Mouse (Mus musculus): ENCODE data around the gene Rpp25. TPM values are rescaled to one million over a fixed set of nuclear protein-coding genes. Genes with fewer than 3 reads are reported as not detected.

Gene Rpp25
- polyA plus RNA-seq, 1 experiment from 2014 or later = 8.7 TPM

DNA sequence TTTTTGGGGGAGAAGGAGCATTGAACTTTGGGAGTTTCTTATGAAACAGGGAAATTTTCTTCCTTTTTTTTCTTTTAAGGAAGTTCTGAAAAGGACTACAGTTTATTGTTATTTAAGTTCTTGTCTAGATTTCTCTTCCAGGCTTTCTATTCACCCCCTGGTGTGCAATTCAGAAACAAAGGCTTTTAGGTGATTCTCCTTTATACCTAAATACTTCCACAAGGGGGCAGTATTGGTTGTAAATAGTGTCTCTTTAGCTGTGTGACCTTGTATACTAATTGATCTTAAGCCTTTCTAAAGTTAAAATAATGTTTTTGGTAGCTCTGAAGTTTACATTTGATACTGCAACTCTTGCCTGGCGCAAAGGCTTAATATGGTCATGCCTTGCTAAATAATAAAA lies 19.9 kb downstream of the Rpp25 start:
- no peaks in the 10 kb centered on the region for H3K36me3 ChIP-seq (ENCODE audit: control insufficient read depth, insufficient read depth, low read length)
- no peak overlapping the region for H3K27ac ChIP-seq (ENCODE audit: low read depth, low read length)
- no peaks in the 10 kb centered on the region for H3K9me3 ChIP-seq (ENCODE audit: control insufficient read depth, low read length)
- no peaks in the 10 kb centered on the region for H3K27me3 ChIP-seq (ENCODE audit: control insufficient read depth, insufficient read depth, low read length)
- ATAC-seq (ENCODE audit: insufficient read depth, low FRiP score, low TSS enrichment) = no peak
- H3K9ac ChIP-seq (ENCODE audit: low read length) = no peak overlapping the region
- DNase-seq (ENCODE audit: low spot score) = no peak
- 85% methylated on average over 1 of the region's 1 CpGs for WGBS
- no peak overlapping the region for H3K4me2 ChIP-seq (ENCODE audit: low read depth)
- H3K4me3 ChIP-seq (ENCODE audit: low read depth, low read length) = no peak overlapping the region
- H3K4me1 ChIP-seq (ENCODE audit: control insufficient read depth, insufficient read depth, low read length) = peaks cover 7% of the 10 kb centered on the region

DNA sequence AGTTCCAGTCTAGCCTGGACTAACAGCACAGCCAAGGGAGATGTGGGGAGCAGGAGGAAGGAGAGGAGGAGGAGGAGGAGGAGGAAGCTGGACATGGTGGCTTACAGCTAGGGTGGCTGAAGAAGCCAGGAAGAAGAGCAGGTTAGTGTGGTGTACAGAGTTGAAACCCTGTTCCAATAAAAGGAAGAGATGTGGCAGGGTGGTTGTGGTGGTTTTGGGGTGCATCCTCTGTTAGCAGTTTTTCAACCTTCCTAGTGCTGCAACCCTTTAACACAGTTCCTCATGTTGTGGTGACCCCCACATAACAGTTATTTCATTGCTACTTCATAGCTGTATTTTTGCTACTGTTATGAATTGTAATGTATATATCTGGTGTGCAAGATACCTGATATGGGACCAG lies 20.6 kb downstream of the Rpp25 start:
- H3K36me3 ChIP-seq (ENCODE audit: control insufficient read depth, insufficient read depth, low read length) = no peaks in the 10 kb centered on the region
- no peak overlapping the region for H3K9ac ChIP-seq (ENCODE audit: low read length)
- DNase-seq (ENCODE audit: low spot score) = no peak

DNA sequence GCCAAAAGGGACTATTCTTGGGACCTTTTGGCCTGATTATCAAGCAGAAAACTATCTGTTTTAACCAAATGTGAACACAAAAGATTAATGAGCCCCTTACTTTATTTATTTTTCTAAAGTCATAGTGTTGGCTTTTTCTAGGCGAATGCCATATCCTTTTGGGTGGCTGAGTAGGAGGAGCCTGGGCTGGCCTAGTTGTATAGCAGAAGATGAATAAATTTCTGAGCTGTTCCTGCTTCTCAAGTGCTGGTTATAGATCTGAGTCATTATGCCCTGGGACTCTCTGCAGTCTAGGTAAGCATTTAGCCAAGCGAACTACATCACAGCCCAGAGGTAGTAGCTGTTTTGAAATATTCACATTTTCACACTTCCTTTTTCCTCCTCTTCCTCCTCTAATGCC lies 21.7 kb downstream of the Rpp25 start:
- WGBS = 89% methylated on average over 2 of the region's 2 CpGs
- H3K27me3 ChIP-seq (ENCODE audit: control insufficient read depth, insufficient read depth, low read length) = no peaks in the 10 kb centered on the region
- ATAC-seq (ENCODE audit: insufficient read depth, low FRiP score, low TSS enrichment) = no peak

More for the DNA sequence above, 20.6 kb downstream of the Rpp25 start:
- Histone ChIP-seq H3K27ac (ENCODE audit: low read depth, low read length) (no peak overlapping the region), H3K9me3 (ENCODE audit: control insufficient read depth, low read length) (no peaks in the 10 kb centered on the region), H3K4me1 (ENCODE audit: control insufficient read depth, insufficient read depth, low read length) (peaks cover 7% of the 10 kb centered on the region), H3K27me3 (ENCODE audit: control insufficient read depth, insufficient read depth, low read length) (no peaks in the 10 kb centered on the region), H3K4me2 (ENCODE audit: low read depth) (no peak overlapping the region), H3K4me3 (ENCODE audit: low read depth, low read length) (no peak overlapping the region)
- ATAC-seq (ENCODE audit: insufficient read depth, low FRiP score, low TSS enrichment) = no peak

DNA sequence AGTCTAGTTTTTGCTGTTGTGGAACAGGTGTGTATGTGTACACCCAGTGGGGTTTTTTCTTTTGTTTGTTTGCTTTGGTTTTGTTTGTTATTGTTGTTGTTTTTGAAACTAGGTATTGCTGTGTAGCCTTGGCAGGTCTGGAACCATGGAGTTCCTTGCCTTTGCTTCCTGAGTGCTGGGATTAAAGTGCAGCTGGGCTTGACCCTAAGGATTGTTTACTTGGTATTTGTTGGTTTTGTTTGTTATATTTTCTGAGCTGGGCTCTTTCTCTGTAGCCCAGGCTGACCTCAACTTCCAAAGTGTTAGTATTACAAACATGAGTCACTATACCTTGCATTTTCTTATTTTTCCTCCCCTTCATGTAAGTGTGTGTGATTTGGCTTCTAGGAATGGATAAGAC lies 22.6 kb downstream of the Rpp25 start:
- no peak overlapping the region for H3K27ac ChIP-seq (ENCODE audit: low read depth, low read length)
- H3K36me3 ChIP-seq (ENCODE audit: control insufficient read depth, insufficient read depth, low read length) = no peaks in the 10 kb centered on the region
- H3K9me3 ChIP-seq (ENCODE audit: control insufficient read depth, low read length) = no peaks in the 10 kb centered on the region
- H3K4me3 ChIP-seq (ENCODE audit: low read depth, low read length) = no peak overlapping the region
- no peak for ATAC-seq (ENCODE audit: insufficient read depth, low FRiP score, low TSS enrichment)
- peaks cover 7% of the 10 kb centered on the region for H3K4me1 ChIP-seq (ENCODE audit: control insufficient read depth, insufficient read depth, low read length)
- H3K27me3 ChIP-seq (ENCODE audit: control insufficient read depth, insufficient read depth, low read length) = no peaks in the 10 kb centered on the region
- DNase-seq (ENCODE audit: low spot score) = no peak
- no peak overlapping the region for H3K4me2 ChIP-seq (ENCODE audit: low read depth)
- H3K9ac ChIP-seq (ENCODE audit: low read length) = no peak overlapping the region

More for the DNA sequence above, 21.7 kb downstream of the Rpp25 start:
- Histone ChIP-seq H3K9me3 (ENCODE audit: control insufficient read depth, low read length) (no peaks in the 10 kb centered on the region), H3K4me1 (ENCODE audit: control insufficient read depth, insufficient read depth, low read length) (peaks cover 7% of the 10 kb centered on the region), H3K9ac (ENCODE audit: low read length) (no peak overlapping the region), H3K36me3 (ENCODE audit: control insufficient read depth, insufficient read depth, low read length) (no peaks in the 10 kb centered on the region), H3K4me3 (ENCODE audit: low read depth, low read length) (no peak overlapping the region), H3K27ac (ENCODE audit: low read depth, low read length) (no peak overlapping the region), H3K4me2 (ENCODE audit: low read depth) (no peak overlapping the region)
- DNase-seq (ENCODE audit: low spot score) = no peak

DNA sequence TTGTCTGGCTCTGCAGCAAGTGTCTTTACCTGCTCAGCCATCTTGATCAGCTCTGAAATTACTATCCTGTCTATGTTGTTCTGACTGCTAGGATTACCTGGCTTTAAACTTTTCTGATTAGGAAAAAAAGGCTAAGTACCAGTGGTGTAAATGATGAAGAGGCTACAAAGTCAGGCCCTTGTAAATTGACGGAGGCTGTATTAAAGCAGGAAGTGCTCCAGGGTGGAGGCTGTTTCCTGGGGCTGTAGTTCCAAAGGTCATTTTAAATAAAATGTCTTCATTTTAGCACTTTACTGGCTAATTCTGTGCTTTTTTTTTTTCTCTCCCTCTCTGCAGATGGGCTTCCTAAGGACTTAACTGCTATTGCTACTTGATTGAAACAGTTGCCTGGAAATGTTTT lies 28.1 kb downstream of the Rpp25 start:
- ATAC-seq (ENCODE audit: insufficient read depth, low FRiP score, low TSS enrichment) (no peak), DNase-seq (ENCODE audit: low spot score) (no peak)
- 80% methylated on average over 1 of the region's 1 CpGs for WGBS
- H3K27me3 ChIP-seq (ENCODE audit: control insufficient read depth, insufficient read depth, low read length) = no peaks in the 10 kb centered on the region
- H3K27ac ChIP-seq (ENCODE audit: low read depth, low read length) = no peak overlapping the region
- H3K4me3 ChIP-seq (ENCODE audit: low read depth, low read length) = no peak overlapping the region
- no peak overlapping the region for H3K4me2 ChIP-seq (ENCODE audit: low read depth)
- H3K9ac ChIP-seq (ENCODE audit: low read length) = no peak overlapping the region
- peaks cover 3% of the 10 kb centered on the region; the same call in 1 of the 2 replicates for H3K36me3 ChIP-seq (ENCODE audit: control insufficient read depth, insufficient read depth, low read length)
- no peaks in the 10 kb centered on the region for H3K4me1 ChIP-seq (ENCODE audit: control insufficient read depth, insufficient read depth, low read length)
- H3K9me3 ChIP-seq (ENCODE audit: control insufficient read depth, low read length) = no peaks in the 10 kb centered on the region

DNA sequence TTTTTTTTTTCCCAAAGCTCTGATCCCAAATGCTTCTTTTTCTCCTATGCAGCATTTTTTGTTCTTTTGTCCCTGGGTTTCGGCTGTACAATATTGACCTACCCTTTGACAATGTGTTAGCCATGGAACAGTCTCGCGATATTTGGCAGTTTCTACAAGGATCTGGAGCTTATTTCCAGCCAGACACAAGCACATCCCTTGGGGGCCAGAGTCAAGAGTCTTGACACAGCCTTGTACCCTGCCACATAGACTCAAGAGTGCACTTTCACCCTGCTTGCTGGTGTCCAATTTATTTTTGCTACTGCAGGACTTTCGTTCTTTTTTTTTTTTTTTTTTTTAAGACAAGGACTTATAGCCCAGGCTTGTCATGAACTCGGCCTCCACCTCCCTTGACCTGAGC lies 32.5 kb downstream of the Rpp25 start:
- no peak for ATAC-seq (ENCODE audit: insufficient read depth, low FRiP score, low TSS enrichment)
- no peak overlapping the region for H3K27ac ChIP-seq (ENCODE audit: low read depth, low read length)
- DNase-seq (ENCODE audit: low spot score) = no peak
- H3K9ac ChIP-seq (ENCODE audit: low read length) = no peak overlapping the region
- 90% methylated on average over 5 of the region's 5 CpGs for WGBS
- H3K9me3 ChIP-seq (ENCODE audit: control insufficient read depth, low read length) = no peaks in the 10 kb centered on the region
- H3K4me1 ChIP-seq (ENCODE audit: control insufficient read depth, insufficient read depth, low read length) = peaks cover 9% of the 10 kb centered on the region
- H3K36me3 ChIP-seq (ENCODE audit: control insufficient read depth, insufficient read depth, low read length) = peaks cover 3% of the 10 kb centered on the region; the same call in 1 of the 2 replicates
- no peak overlapping the region for H3K4me3 ChIP-seq (ENCODE audit: low read depth, low read length)
- no peaks in the 10 kb centered on the region for H3K27me3 ChIP-seq (ENCODE audit: control insufficient read depth, insufficient read depth, low read length)
- no peak overlapping the region for H3K4me2 ChIP-seq (ENCODE audit: low read depth)

DNA sequence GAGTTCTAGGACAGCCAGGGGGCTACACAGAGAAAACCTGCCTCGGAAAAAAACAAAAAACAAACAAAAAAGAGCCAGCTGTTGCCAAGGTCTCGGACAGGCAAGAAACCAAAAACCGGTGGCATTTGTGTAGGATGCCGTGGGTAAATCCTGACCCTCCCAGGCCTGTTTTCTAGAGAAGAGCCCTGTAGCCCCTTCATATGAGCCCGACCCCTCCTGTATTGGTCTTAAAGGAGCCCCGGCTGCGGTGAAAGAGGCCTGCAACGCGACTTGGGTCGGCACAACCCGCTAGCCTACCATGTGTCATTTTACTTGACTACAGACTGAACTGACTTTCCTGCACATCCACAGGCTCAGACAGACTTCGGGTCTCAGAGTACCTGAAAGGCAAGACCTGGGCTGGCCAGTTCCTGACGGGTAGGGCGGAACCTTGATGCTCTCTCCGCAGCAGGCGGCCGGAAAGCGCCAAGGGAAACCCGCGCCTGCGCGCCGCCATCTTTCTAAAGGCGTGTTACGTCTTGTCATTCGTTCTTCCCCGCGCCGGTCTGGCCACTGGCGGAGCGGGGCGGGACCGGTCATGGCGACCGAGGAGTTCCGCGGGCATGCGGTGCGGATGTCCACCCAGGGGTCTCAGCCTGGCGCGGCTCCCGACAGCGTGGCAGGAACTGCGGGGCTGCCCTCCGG lies 33.4 kb downstream of the Rpp25 start, which contains the start of gene Fam219b:
Gene Fam219b (plus strand): TSS at position 485 of the 684 bp plus-strand sequence.
- peaks cover 9% of the 10 kb centered on the region for H3K4me1 ChIP-seq (ENCODE audit: control insufficient read depth, insufficient read depth, low read length)
- ATAC-seq (ENCODE audit: insufficient read depth, low FRiP score, low TSS enrichment) (peak; percentile 86), DNase-seq (ENCODE audit: low spot score) (peak; percentile 90)
- peak within 1 kb of the TSS; percentile 86 for H3K4me2 ChIP-seq (ENCODE audit: low read depth)
- H3K4me3 ChIP-seq (ENCODE audit: low read depth, low read length) = peak within 1 kb of the TSS; percentile 81
- H3K27me3 ChIP-seq (ENCODE audit: control insufficient read depth, insufficient read depth, low read length) = no peaks in the 10 kb centered on the region
- WGBS = 2% methylated on average over 45 of the region's 45 CpGs
- H3K9ac ChIP-seq (ENCODE audit: low read length) = peak within 1 kb of the TSS; percentile 83
- H3K27ac ChIP-seq (ENCODE audit: low read depth, low read length) = peak within 1 kb of the TSS; percentile 63
- H3K9me3 ChIP-seq (ENCODE audit: control insufficient read depth, low read length) = no peaks in the 10 kb centered on the region
- peaks cover 3% of the 10 kb centered on the region; the same call in 1 of the 2 replicates for H3K36me3 ChIP-seq (ENCODE audit: control insufficient read depth, insufficient read depth, low read length)

DNA sequence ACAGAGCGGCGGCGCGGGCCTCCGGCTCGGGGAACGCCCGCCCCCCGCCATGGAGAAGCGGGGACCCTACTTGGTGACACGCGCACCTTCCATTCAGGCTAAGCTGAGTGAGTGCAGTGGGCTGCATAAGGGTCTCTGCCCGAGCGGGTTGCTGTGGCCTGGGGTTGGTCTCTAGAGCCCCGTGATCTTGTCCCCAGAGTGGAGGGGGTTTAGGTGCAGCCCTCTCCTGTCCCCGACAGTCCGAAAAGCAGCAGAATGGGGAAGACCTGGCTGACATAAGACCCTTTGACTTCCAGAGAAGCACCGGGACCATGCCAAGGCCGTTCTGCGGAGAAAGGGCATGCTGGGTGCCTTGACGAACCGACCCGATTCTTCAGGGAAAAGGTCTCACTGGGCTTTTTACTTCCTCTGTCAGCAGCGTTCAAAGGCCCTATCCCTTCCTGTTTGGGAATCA lies 33.9 kb downstream of the Rpp25 start:
- DNase-seq (ENCODE audit: low spot score) = no peak
- H3K9ac ChIP-seq (ENCODE audit: low read length) = peak overlapping the region; percentile 83

DNA sequence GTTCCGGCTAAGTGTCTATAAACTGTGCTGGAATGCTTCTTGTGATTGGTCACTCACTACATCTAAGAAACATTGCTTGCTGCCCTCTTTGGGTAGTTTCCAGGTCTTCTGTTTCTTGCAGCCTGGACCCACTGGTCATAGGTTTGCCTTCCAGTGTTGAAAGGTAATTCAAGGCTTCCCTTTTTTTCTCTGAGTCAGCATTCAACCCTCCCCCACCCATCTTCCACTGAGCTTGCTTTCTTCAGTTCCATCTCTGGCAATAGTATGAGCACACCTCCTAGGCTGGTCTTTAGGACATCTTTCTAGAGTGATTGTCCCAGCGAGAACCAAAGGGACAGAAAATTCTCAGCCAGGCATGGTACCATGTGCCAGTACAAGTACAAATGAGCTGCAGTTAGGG lies 35.7 kb downstream of the Rpp25 start:
- ATAC-seq (ENCODE audit: insufficient read depth, low FRiP score, low TSS enrichment) (no peak), DNase-seq (ENCODE audit: low spot score) (no peak)
- H3K4me2 ChIP-seq (ENCODE audit: low read depth) = no peak overlapping the region
- H3K27me3 ChIP-seq (ENCODE audit: control insufficient read depth, insufficient read depth, low read length) = no peaks in the 10 kb centered on the region
- no peak overlapping the region for H3K27ac ChIP-seq (ENCODE audit: low read depth, low read length)
- H3K9ac ChIP-seq (ENCODE audit: low read length) = no peak overlapping the region
- no peaks in the 10 kb centered on the region for H3K9me3 ChIP-seq (ENCODE audit: control insufficient read depth, low read length)
- H3K4me3 ChIP-seq (ENCODE audit: low read depth, low read length) = no peak overlapping the region
- peaks cover 9% of the 10 kb centered on the region for H3K4me1 ChIP-seq (ENCODE audit: control insufficient read depth, insufficient read depth, low read length)
- 92% methylated on average over 2 of the region's 2 CpGs for WGBS
- 0 out of 2 replicates have a peak, but pooled peaks cover 3% of the 10 kb centered on the region for H3K36me3 ChIP-seq (ENCODE audit: control insufficient read depth, insufficient read depth, low read length)

More for the DNA sequence above, 33.9 kb downstream of the Rpp25 start:
- ATAC-seq (ENCODE audit: insufficient read depth, low FRiP score, low TSS enrichment) = peak; percentile 76
- Histone ChIP-seq H3K27me3 (ENCODE audit: control insufficient read depth, insufficient read depth, low read length) (no peaks in the 10 kb centered on the region), H3K4me2 (ENCODE audit: low read depth) (peak overlapping the region; percentile 86), H3K27ac (ENCODE audit: low read depth, low read length) (peak overlapping the region; percentile 63), H3K36me3 (ENCODE audit: control insufficient read depth, insufficient read depth, low read length) (peaks cover under 1% of the 10 kb centered on the region; the same call in 1 of the 2 replicates), H3K9me3 (ENCODE audit: control insufficient read depth, low read length) (no peaks in the 10 kb centered on the region), H3K4me3 (ENCODE audit: low read depth, low read length) (peak overlapping the region; percentile 81), H3K4me1 (ENCODE audit: control insufficient read depth, insufficient read depth, low read length) (peaks cover 9% of the 10 kb centered on the region)
- whole genome bisulfite sequencing = 0% methylated on average over 24 of the region's 24 CpGs
